Mouse (Mus musculus) kidney, adult 9 months (tissue): ENCODE data around the gene Hoxc9.

Experiments
- DNase-seq: peaks from one replicate; pipeline ENCODE4 v3.0.0; 2022

The Hoxc9 gene

DNA sequence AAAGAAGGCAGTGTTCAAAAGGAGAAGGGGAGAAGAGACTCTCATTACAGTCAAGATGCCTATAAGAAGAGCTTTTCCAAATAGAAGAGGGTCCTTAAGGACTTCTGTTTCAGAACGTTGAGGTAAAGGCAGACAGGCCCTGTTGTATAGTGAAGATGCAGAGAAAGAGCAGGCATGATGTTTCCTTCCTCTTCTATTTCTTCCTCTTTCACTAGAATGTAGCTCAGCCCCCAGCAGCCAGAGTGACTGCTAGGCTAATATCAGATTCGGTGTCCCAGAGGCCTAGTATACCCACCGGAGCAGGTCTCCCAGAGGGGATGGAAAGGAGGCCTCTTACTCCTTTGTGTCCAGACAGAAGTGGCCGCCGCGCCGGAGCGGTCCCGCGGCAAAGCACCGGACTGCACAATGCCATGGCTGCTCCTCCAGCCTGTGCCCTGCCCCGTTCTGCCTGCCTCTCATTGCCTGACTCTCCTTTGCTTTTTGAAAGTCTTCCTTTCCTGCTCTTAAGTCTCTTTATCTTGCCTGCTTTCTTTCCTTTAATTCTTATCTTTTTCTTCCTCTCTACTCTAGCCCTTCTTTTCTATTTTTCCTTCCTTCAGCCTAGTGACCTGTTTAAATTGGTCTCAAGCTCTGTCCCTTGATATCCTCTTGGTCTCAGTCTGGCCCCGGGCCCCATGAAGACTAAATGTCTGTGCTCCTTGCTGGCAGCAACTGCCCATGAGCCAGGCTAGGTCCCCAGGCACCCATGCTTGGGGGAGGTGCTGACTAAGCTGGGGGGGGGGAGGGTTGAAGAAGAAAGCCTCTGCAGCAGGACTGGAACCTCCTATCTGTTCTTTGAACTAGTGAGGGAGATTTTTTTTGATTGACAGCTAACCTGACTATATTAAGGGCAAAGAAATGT is 2.6 kb downstream of the Hoxc9 start:
- no peak for DNase-seq

DNA sequence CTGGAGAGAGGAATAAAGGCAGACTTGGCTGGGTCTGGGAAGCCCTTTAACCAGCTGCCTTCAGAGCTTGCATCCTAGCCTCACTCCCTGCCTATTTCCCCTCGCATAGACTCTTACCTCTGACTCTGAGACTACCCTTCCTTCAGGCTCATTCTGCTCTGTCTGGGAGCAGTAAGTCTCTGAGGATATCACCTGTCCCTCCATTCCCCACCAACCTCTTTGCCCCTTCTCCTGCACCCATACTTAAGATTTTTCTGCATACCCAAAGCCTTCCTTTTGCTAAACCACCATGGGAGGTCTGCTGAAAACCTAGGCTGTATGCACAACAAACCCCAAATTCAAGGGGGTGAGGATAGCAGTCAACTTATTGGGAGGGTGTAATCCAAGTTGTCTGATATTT is 3.7 kb downstream of the Hoxc9 start:
- no peak for DNase-seq

DNA sequence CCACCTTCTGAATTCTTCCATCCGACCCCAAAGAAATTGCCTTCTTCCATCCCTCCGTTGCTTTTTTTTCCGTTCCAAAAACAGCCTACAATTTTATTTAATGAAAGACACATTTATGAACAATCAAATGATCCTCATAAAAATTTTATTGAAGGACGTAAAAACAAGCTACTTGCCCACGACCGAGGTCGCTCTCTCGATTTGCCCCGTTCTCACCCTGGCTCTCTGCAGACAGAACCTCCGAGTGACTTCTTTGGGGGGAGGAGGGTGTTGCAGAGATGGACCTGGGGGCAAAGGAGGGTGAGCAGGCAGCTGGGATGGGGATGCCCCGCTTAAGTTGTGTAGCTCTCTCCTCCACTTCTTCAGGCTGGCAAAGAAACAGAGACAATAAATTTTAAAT is 4.1 kb downstream of the Hoxc9 start:
- DNase-seq, result no peak

DNA sequence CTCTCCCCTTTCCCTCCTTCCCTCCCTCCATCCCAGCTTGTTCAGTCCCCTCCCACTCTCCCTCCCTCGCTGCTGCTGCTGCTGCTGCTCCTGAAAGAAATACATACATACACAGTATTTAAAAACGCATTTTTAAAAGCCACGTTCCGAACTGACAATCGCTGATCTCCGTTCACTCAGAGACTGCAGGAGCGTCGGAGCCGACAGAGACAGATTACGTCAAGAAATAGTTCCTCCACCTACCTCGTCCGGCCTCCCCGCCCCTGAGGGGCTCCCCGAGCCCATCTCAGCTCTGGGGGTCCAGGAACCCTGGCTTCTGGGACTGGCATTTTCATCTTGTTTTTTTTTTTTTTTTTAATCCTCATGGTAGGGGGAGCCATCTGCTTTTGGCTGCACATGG is 4.7 kb downstream of the Hoxc9 start:
- no peak for DNase-seq

DNA sequence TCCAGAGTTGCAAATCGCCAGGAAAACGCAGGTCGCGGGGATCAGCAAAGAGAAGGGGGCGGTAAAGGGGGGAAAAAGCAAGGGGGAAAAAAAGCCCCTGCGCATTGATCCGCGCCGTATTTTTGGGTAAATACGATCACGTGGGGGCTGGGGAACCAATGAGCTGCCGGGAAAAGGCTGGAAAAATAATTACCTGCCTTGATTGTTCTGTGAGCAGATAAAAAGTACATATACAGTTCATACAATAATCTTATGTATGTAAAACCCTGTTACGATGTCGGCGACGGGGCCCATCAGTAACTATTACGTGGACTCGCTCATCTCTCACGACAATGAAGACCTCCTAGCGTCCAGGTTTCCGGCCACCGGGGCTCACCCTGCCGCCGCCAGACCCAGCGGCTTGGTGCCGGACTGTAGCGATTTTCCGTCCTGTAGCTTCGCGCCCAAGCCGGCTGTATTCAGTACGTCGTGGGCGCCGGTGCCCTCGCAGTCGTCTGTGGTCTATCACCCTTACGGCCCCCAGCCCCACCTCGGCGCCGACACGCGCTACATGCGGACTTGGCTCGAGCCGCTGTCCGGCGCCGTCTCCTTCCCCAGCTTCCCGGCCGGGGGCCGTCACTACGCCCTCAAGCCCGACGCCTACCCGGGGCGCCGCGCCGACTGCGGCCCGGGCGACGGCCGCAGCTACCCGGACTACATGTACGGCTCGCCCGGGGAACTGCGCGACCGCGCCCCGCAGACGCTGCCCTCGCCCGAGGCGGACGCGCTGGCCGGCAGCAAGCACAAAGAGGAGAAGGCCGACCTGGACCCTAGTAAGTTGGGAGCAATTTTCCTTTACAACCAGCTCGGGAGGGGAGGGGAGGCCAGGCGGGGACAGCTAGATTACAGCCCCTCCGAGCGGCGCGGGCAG is 5.4 kb downstream of the Hoxc9 start:
- no peak for DNase-seq

DNA sequence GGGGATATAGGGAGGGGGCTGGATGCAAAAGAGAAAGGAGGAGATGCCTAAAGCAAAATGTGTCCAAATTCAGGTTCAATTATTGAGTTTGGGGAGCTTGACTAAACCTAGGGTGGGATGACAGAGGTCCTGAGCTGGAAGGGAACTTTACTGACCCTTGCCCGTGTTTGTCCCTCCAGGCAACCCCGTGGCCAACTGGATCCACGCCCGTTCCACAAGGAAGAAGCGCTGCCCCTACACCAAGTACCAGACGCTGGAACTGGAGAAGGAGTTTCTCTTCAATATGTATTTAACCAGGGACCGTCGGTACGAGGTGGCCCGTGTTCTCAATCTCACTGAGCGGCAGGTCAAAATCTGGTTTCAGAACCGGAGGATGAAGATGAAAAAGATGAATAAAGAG is 7.5 kb downstream of the Hoxc9 start:
- no peak for DNase-seq

DNA sequence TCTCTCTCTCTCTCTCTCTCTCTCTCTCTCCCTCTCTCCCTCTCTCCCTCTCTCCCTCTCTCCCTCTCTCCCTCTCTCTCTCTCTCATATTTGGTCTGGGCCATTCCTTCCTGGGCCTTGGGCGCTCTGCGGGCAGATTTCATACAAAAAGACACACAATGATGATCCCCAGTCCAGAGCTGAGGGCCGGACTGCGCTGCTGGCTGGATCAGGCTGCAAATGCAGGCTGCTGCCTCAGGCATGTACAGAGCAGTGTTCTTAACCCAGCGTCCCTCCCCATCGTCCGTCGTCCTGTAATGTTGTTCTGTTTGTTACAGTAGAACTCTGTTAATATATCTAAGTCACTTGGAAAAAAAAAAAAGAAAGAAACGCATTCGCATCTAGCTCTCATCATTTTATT is 8.3 kb downstream of the Hoxc9 start:
- DNase-seq, result no peak

DNA sequence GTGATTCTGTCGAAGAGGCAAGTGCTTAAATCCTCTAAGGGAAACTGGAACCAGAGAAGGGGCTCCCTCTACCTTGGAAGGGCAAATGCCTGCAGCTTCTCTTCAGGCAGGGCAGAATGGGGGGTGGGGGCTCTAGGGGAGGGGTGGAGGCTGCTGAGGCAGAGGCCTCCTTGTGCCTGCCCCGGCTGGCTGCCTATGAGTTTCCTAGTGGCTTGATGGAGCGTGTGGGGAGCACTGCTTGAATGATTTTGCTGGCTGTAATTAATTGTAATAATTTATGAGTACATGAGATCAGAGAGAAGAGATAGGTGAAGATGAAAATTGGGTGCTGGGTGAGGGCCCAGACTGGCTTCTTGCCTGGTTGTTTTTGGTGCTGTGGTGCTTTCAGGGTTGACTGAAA is 8.7 kb downstream of the Hoxc9 start:
- DNase-seq, result no peak

DNA sequence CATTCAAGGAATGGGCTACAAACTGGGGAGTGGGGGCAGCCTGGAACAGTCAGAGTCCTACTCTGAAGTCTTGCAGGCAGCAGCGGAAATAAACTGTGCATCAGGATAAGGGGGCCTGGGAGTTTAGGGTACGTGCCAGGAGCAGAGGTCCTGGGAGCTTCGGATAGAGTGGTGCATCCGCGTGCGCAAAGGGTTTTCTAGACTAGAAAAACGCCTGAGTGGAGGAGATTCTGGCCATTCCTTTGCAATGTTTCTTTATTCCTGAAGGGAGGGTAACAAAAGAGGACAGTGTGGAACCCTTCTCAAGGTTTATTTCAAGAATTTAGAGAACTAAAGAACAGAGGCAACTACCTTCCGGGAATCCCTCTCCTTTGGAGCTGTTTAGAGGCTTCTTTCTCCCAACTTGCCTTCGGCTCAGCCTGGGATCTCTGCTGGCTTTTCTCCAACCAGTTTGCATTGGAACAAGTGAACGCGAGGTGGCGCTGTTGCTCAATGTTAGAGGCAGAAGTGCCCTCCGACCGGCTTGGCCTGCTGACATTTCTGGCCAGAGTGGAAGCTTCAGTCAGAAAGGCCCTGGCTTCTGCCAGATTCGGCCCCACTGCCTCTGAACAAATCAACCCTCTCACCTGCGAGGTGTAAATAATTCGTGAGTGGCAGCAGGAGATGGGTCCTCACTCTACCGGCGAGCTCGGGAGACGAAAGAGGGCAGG is 11.0 kb downstream of the Hoxc9 start:
- peak; percentile 97 for DNase-seq

DNA sequence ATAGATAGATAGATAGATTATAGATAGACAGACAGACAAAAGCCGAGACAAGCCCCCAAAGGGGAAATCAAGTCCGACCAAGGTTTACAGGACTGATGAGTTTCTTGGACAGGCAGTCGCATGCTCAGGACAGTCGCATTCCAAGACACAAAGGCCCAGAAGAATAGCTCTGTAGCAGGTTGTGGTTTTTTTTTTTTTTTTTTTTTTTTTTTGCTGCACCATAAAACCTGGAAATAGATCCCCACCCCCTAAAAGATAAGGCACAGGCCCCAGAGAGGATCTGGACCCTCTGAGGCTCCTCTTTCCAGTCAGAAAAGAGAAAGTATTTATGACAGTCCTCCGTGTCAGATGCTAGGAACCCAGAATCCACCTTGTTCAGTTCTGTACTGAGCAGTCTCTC is 11.8 kb downstream of the Hoxc9 start:
- no peak for DNase-seq

DNA sequence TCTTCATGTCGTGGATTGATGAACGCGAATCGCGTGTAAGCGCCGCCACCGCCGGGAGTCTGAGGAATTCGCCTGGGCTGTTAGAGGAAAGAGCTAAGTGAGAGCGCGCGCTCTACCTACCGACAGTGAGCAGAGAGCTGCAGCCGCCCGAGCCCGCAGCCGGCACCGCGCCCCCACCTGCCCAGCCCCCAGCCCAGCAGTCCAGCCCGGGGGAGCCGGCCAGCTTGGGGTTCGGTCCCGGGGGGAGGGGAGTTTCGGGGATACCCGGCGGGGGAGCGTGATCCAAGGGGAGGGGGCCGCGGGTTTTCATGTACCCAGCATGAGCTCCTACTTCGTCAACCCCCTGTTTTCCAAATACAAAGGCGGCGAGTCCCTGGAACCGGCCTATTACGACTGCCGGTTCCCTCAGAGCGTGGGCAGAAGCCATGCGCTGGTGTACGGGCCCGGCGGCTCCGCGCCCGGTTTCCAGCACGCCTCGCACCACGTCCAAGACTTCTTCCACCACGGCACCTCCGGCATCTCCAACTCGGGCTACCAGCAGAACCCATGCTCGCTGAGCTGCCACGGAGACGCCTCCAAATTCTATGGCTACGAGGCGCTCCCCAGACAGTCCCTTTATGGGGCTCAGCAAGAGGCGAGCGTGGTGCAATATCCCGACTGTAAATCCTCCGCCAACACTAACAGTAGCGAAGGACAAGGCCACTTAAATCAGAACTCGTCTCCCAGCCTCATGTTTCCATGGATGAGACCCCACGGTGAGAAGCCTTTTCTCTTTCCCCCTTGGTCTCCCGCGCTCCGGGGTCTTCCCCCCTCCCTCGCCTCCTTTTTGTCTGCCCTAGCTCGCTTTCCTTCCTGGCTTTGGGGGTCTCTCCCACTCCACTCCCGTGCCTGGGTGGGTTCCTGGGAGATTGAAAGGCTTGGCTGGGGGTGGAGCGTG is 14.5 kb downstream of the Hoxc9 start, which contains the start of gene Hoxc8:
TSS of gene Hoxc8 (plus strand) at position 147 of the 937 bp plus-strand sequence.
- DNase-seq, result no peak

DNA sequence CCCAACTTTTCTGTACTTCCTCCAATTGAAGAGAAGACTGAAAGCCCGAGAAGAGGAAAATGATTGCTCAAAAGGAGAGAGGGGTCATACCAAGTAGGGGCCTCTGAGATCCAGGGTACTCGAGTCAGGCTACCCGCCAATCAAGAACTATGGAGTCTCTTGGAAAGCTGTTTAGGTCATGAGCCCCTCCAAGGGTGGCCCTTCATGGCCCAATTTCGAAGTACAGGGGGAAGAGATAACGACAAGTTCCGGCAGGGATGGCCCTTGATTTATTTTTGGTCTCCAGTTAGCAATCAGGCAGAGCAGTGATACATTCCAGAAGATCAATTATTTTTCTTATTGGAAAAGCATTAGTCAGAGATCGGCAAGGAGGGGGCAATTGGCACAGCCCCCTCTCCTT is 15.5 kb downstream of the Hoxc9 start:
- no peak for DNase-seq

DNA sequence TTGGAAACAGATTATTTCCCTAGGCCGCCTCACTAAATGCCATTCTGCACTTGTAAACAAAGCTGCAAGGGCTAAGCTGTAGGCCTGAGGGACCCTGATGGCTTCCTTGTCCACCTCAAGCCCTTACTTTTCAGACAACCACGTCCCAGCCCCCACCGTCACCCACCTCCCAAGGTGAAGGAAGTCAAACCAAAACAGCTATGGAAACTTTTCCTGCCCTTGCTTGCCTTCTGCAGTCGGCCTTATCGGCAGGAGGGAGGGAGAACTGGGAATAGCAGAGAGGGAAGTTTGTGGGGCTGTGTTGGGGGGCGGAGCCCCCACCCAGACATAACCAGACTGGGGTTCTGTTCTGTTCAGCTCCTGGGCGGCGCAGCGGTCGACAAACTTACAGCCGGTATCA is 16.0 kb downstream of the Hoxc9 start:
- no peak for DNase-seq

DNA sequence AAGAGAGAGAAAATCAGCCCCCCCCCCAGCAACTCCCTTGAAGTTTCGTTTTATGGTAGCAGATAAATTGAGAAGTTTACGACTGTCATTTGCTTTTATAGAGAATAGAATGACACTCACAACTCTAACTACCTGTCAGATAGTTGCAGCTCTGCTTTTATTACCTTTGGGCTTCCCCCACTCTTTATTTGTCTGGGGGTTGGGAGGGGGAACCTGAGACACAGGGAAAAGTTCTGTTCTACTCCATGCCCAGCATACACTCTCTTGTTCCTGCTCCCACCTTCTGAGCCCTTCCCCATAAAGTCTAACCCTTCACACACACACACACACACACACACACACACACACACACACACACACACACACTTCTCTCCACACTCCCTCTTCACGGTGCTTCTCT is 16.6 kb downstream of the Hoxc9 start:
- DNase-seq, result no peak

DNA sequence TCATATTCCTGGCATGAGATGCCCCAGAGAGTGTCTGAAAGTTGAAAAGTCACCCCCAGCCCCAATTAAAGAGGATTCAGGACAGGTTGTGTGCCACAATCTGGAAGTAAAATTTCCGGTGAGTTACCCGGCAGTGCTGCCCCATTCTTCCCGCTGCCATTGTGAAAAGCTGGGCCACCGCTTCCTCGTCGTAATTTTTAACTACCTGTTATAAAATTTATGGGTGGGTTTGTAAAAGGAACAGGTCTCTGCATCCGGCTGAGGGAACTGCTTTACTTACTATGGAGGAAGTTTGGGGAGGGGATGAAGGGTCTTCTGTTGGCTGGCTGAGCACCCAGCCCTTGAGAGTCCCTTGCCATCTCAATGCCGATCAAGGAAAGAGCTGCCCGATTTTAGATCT is 20.3 kb downstream of the Hoxc9 start:
- peak; percentile 6 for DNase-seq

DNA sequence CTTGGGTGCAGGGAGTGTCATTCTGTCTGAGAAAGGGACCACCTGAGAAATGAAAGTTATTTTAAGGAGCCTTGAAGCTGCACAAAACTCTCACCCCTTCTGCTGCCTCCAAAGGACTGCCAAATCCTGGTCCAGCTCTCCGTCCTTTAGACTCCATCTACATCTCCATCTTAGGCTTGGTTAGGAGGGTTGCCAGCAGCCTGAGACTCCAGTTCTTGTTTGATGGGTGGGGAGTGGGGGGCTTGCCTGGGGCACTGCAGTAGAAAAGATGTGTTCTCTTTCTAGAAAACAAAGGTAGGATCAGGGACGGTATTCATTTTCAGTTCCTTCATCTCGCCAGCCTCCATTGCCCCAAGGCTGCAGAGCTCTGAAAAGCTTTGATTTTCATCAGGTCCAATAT is 21.2 kb downstream of the Hoxc9 start:
- DNase-seq, result peak; percentile 19

DNA sequence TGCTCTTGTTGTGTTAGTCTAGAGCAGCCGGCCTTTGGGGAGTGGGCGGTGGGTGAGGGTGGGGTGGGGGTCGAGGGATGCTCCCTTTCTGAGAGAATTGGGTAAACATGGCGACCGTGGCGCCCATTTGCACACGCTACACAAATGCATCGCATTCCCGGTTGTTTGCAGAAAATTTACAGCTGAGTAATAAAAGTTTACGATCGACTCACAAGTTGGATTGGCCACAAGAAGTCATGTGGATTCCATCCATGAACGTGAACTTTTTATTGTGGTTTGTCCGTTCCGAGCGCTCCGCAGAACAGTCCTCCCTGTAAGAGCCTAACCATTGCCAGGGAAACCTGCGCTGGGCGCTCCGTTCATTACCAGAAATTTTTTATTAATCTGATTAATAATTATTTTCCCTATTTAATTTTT is 21.7 kb downstream of the Hoxc9 start, which contains the start of gene Hoxc6:
TSS of gene Hoxc6 (plus strand) at position 319 of the 417 bp plus-strand sequence.
- peak; percentile 73 for DNase-seq

DNA sequence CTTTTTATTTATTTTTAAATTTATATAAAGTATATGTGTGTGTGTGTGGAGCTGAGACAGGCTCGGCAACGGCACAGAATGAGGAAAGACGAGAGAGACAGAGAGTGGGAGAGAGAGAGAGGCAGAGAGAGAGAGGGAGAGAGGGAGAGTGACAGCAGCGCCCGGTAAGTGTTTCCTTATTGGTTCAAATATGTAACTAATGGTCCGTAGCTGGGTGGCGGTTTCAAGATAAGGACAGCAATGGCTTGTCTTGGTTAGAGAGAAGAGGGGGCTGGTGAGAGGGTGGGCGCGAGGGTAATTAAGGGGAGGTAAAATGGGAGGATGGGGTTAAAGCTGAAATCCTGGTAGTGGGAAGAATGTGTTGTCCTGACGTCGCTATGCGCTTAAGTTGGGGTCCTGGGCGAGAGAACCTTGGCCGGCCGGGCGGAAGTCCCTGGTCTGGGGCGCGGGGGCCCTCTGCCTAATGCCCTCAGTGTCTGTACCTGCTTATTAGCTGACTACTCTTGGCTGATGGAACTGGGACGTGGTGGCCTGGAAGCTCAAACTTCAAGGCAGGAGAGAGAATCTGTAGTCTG is 22.5 kb downstream of the Hoxc9 start:
- no peak for DNase-seq

DNA sequence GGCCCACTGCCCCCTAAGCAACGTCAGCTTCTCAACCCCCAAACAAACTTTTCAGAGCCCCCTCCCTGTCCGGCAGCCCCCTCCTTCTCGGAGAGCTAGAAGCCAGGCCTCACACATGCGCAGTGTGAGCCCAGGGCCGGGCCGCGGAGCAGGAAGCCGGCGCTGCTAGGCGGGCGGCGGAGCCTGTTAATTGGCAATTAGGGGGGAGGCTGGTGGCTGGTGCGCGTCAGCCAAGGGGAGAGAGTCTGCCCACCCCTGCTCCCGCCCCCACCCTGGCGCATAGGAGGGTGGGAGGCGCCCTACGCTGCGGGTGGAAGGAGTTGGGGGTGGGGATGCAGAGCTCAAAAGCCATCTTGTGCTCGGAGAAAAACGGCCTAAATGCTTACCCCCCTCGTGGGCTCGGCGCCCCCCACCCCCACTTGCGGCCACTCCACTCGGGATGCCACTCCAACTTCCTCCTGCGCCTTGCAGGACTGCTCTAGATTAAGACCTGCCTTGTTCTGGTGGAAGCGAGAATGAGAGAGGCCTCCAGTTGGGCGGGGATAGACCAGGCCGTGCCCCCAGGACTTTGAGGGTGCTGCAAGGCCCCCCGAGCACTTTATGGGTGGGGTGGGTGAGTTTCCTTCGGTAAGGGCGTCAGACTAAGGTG is 23.1 kb downstream of the Hoxc9 start:
- peak; percentile 92 for DNase-seq

DNA sequence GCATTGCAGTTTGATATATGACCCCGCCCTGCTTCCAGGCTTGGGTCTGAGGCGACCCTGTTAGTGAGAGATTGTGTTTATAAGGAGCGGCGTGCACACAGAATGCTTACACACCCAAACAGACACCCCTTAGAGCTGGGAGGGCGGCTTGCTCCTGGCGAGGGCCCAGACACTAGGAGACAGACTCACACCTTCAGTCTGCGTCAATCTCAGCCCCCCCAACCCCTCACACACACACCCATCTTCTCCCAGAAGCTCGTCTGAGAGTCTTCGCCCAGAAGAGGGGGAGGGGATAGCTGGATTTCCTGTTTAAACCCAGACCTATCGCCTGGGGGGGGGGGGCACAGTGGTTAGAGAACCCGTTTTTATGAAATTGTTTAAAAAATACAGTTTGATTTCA is 23.7 kb downstream of the Hoxc9 start:
- peak; percentile 44 for DNase-seq

DNA sequence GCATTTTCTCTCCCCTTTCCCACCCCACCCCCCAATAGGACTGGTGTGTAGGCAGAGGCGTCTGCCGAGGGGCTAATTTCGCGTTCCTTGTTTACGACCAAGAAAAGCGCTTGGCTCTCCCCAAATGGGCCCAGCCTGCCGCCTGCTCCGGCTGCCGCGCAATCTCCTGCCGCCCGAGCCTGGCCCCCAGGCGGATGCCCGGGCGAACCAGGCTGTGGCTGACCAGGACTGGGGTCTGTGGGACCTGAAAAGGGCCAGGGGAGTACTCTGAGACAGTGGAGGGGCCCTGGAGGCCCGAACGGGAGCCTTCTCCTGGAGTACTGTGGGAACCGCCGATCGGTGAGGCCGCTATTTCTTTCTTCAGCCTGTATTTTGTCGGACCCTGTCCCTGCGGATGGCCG is 24.3 kb downstream of the Hoxc9 start:
- no peak for DNase-seq
